Mouse (Mus musculus) B cell, adult 62 days (primary cell): Measurements from ENCODE around the gene Cdkn2aipnl. TPM values are rescaled to one million over a fixed set of nuclear protein-coding genes. Genes with fewer than 3 reads are reported as not detected.

ENCODE experiments used
- total RNA-seq: library from RNA; stranded (reverse); gene quantifications from 4 replicates; pipeline ENCODE4 v1.2.4, GENCODE M21; 2023

Gene Cdkn2aipnl
- 44.7 to 51.8 TPM (median 48.5 TPM) in 4 replicates for total RNA-seq

DNA sequence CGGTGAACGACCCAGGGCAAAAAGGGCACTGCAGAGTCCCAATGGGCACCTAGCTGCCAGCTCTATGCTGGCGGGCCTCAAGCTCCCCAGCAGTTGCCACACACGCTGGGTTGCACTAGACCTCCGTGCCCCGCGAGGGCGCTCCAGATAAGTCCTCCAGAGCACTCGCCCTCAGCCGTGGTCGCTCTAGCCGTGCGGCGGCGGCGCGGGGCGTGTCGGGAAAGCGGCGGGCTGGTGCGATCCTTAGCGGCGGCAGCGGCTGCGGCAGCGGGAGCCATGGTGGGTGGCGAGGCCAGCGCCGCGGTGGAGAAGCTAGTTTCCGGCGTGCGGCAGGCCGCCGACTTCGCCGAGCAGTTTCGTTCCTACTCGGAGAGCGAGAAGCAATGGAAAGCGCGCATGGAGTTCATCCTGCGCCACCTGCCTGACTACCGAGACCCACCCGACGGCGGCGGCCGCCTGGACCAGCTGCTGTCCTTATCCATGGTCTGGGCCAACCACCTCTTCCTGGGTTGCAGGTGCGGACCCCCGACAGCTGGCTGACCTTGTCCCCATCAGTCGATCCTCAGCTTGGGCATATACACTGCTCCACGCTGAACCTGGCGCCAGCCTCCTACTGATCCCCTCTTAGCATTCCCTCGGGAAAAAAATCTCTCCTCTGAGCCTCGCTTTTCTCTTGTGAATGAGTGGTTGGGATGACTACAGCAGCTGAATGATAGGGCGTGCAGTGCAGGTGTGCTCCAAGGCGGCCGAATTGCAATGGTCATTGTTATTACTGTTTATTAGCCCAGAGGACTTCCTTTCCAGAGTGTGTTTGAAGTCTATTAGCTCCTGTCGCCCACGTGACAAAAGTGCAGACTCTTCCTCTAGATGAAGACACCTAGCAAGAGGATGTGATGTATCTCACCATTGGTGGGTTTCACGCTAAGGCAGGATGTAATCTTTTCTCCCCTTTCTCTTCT lies at the start of gene Cdkn2aipnl:
Gene Cdkn2aipnl, plus strand, starts transcription at position 219 of the 959 bp plus-strand sequence.

DNA sequence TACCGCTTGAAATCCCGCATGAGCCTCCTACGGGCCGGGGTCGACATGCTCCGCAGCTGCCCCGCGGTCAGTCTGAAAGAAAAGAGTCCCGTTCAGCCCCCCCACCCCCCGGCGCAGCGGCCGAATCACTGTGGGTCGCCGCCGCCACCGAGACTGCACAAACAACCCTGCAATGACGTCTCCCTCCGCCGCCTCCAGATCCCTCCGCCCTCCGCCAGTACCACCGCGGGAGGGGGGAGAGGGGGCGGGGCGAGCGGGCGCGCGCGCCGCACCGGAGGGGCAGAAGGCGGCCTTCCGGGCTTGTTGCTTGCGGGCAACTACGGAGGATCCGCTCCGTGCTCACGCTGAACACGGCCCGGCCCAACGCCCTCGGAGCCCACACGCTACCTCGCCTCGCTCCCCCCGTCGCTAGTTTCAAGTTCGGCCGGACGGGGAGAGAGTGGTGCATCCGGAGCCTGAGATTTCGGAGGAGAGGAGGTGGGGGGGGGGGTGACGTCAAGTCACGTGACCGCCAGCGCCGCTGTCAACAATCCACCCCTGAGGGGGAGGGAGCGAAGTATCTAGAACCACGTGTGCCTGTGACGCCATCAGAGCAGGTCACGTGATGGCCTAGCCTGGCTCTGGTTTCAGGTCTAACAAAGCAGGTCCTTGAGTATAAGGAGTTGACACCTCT lies 33.0 kb downstream of the Cdkn2aipnl start, which contains the start of gene Ube2b:
Gene Ube2b, minus strand, starts transcription at position 473 of the 673 bp plus-strand sequence.

DNA sequence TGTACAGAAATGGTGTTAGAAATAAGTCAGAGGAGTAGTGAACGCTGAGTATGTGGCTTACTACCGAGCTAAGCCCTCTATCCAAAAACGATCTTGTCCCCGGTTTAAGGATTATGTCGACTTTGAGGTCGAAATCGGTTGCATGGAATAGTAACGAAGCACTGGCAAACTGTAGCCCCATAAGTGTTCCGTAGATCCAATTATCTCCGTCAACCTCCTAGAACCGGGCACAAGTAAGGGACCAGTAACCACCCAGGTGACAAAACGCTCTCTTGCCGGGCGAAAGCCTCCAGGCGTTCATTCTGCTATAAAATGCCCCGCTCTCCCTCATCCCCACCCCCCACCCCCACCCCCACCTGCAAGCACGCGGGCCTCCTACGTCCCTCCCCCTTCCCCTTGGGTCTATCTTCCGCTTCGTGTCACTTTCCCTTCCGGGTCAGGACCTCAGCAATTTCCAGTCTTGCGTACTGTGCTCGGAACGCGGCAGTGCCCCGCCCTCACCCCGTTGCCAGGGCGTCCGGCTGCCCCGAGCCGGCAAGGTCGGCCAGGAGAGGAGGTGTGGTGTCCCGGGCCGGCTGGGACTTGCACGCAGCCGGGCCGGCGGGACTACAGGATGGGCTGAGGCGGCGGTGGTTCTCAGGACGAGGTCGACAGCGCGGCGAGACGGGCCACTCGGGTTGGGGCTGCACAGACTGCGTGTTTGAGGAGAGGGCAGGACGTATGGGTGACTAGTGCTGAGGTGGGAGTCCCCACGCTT lies 36.5 kb downstream of the Cdkn2aipnl start, which contains the start of gene Cdkl3:
Gene Cdkl3, plus strand, starts transcription at position 450 of the 757 bp plus-strand sequence.

Other genes starting within 250 kb of the Cdkn2aipnl start
- 97.5 to 103 TPM (median 101 TPM) in 4 replicates for gene Sec24a, start 204.0 kb upstream of the Cdkn2aipnl start, total RNA-seq
- gene Sar1b, start 204.0 kb upstream of the Cdkn2aipnl start, total RNA-seq: 31.6 to 39.8 TPM (median 35.3 TPM) in 4 replicates
- 73.2 to 75.8 TPM (median 73.8 TPM) in 4 replicates for gene Jade2, start 110.0 kb upstream of the Cdkn2aipnl start, total RNA-seq
- gene Ube2b, start 33.1 kb downstream of the Cdkn2aipnl start, total RNA-seq: 188 to 223 TPM (median 208 TPM) in 4 replicates
- 5.0 to 8.4 TPM (median 6.0 TPM) in 4 replicates for gene Cdkl3, start 36.6 kb downstream of the Cdkn2aipnl start, total RNA-seq
- gene Ppp2ca, start 131.0 kb downstream of the Cdkn2aipnl start, total RNA-seq: 111 to 123 TPM (median 117 TPM) in 4 replicates
- gene Olfr1373, start 177.9 kb downstream of the Cdkn2aipnl start, total RNA-seq: not detected in 4 replicates
- gene Olfr1371, start 246.3 kb downstream of the Cdkn2aipnl start, total RNA-seq: not detected in 4 replicates